Comparison of ENCODE assay signal across 13 mouse cellular contexts in genomic region chr16:5371175-5371893, GRCm38 (mm10).
"Had no signal": no experiment of that assay in that cellular context is flagged by ENCODE, and none has a peak within 500 bp of the region (broad histone marks: within the 10 kb centered on the region; RNA-seq: fewer than 3 reads in every experiment).

No protein-coding gene starts in this region.

- H3K4me1 ChIP-seq: neural tube, embryonic 15.5 days had no signal

- H3K27ac ChIP-seq: limb, embryonic 13.5 days; liver, embryonic 14.5 days; midbrain, embryonic 13.5 days; neural tube, embryonic 15.5 days had no signal

- H3K9me3 ChIP-seq: limb, embryonic 13.5 days; midbrain, embryonic 13.5 days; neural tube, embryonic 15.5 days had no signal

- ATAC-seq: midbrain, embryonic 13.5 days had no signal

- DNase-seq: kidney, adult 8-10 months; kidney, postnatal 25 days; layer of hippocampus, postnatal 36 days; left cerebral cortex, postnatal 4 days; lung, adult 18-20 months; right cerebral cortex, adult 18-20 months; right cerebral cortex, postnatal 25 days; thymus, postnatal 36 days had no signal

- H3K9ac ChIP-seq: limb, embryonic 13.5 days; liver, embryonic 14.5 days; midbrain, embryonic 13.5 days; neural tube, embryonic 15.5 days had no signal

- H3K27me3 ChIP-seq: limb, embryonic 13.5 days; midbrain, embryonic 13.5 days; neural tube, embryonic 15.5 days had no signal

- H3K4me2 ChIP-seq: limb, embryonic 13.5 days; midbrain, embryonic 13.5 days; neural tube, embryonic 15.5 days had no signal

- H3K4me3 ChIP-seq: limb, embryonic 13.5 days; midbrain, embryonic 13.5 days; myocyte; neural tube, embryonic 15.5 days had no signal

- H3K36me3 ChIP-seq: limb, embryonic 13.5 days; midbrain, embryonic 13.5 days; neural tube, embryonic 15.5 days had no signal
